Mouse (Mus musculus) brain, embryonic 14.5 days (tissue): ENCODE results near the gene Prkar1b. TPM values are rescaled to one million over a fixed set of nuclear protein-coding genes. Genes with fewer than 3 reads are reported as not detected.

Experiments
- DNase-seq: peaks from one replicate; pipeline ENCODE4 v3.0.0-alpha.2; 2011; ENCODE audit warnings: low read depth
- CTCF ChIP-seq: fragments of 200-500 bp; IDR thresholded peaks from 2 replicates; pipeline ENCODE4 v1.5.1; 2012; ENCODE audit warnings: inconsistent platforms, mild to moderate bottlenecking, moderate library complexity, borderline replicate concordance; ENCODE audit not compliant: insufficient read depth, insufficient read length; ENCODE audit errors: extremely low read depth
- POLR2A ChIP-seq: fragments of 200-500 bp; IDR thresholded peaks from 2 replicates; pipeline ENCODE4 v1.6.1; 2012; ENCODE audit warnings: mild to moderate bottlenecking, inconsistent platforms, borderline replicate concordance; ENCODE audit not compliant: poor library complexity, insufficient read depth, insufficient read length, severe bottlenecking; ENCODE audit errors: extremely low read depth
- polyA plus RNA-seq: library from polyadenylated mRNA; depleted of rRNA; stranded (reverse); fragments of >200 nt; gene quantifications from 2 replicates; pipeline ENCODE4 v1.2.3, GENCODE M21; 2012

The Prkar1b gene
- polyA plus RNA-seq, 1 experiment = 202 TPM

DNA sequence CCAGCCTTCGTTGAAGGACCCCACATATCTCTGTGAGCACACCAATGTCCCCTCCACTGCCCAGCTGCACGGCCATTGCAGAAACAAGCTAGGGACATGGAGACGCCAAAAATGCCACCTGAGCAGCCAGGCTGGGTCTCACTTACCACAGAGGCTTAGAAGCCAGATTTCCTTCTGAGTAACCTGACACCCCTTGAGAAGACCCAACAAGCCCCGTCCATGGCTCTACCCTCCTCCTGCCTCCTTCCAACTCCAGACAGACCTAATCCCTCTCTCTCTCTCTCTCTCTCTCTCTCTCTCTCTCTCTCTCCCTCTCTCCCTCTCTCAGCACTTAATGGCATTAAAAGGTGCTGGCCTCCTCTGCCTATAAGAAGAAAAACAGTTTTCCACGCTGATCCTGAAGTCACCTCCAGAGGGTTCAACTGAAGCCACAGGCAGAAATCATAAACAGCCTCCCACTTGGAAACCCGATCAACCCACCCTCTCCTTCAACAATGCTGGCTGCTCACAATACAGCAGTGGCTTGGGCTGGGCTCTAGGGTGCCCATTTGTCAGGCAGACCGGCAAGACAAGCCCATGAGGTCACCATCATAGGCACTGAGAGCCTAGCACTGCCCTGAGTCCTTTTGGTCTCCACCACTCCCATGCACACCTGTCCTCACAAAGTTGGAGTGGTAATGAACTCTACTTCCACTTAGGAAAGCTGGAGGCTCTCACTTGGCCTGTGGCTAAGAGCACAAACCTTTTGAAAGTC, 82.8 kb downstream of the Prkar1b start:
- DNase-seq = no peak

GRCm38 (mm10) chr5:139064611-139065010, 85.2 kb downstream of the Prkar1b start:
- DNase-seq = no peak

More for the DNA sequence above, 82.8 kb downstream of the Prkar1b start:
- TF ChIP-seq POLR2A (no peak), CTCF (no peak)

DNA sequence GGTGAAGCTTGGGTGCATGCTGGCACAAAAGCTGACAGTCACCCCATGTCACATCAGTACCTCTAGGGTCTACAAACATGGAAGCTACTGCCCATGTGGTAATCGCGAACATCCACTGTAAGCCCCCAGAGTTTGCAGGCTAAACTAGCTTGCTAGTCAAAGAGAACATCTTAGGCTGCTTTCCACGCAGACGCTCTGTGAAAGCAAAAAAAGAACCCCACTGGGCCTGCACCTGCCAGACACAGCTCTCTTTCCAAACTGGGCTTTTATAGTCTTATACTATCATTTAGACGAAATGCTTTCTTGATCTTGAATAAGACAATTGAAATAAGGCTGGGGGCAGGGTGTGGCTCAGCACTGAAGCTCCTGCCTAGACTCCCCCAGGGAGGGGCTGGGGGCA, 88.1 kb downstream of the Prkar1b start:
- TF ChIP-seq POLR2A = no peak
- TF ChIP-seq CTCF = no peak
- peak; percentile 19 for DNase-seq

More at GRCm38 (mm10) chr5:139064611-139065010, 85.2 kb downstream of the Prkar1b start:
- no peak for TF ChIP-seq POLR2A
- TF ChIP-seq CTCF = no peak

GRCm38 (mm10) chr5:139060460-139061051, 89.2 kb downstream of the Prkar1b start:
- no peak for TF ChIP-seq CTCF
- no peak for DNase-seq

GRCm38 (mm10) chr5:139053176-139053575, 96.6 kb downstream of the Prkar1b start:
- no peak for DNase-seq
- TF ChIP-seq POLR2A (no peak), CTCF (no peak)

GRCm38 (mm10) chr5:139051276-139051675, 98.5 kb downstream of the Prkar1b start:
- DNase-seq = peak; percentile 72

DNA sequence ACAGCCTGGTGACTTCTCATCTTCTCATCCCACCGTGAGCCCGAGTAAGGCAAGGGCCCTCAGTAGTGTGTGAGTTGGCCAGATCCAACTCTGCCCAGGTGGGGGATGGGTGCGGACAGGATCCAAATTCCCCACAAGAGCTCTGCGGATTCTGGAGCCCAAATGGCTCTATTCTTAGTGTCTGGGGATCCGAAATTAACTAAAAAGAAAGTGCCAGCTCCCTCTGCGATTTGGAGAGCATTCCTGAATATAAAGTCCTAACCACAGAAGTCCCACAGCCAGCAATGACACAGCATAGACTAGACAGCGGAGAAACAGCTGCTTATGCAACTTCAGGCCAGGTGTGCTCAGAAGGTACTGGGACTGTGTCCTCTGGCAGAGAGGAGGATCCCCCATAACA, 100.4 kb downstream of the Prkar1b start:
- no peak for DNase-seq
- no peak for TF ChIP-seq CTCF
- no peak for TF ChIP-seq POLR2A

More at GRCm38 (mm10) chr5:139051276-139051675, 98.5 kb downstream of the Prkar1b start:
- TF ChIP-seq CTCF (no peak), POLR2A (no peak)

- no peak for TF ChIP-seq POLR2A
- no peak for TF ChIP-seq CTCF
- DNase-seq = peak; percentile 53
Measured at GRCm38 (mm10) chr5:139047171-139047570, 102.6 kb downstream of the Prkar1b start.

DNA sequence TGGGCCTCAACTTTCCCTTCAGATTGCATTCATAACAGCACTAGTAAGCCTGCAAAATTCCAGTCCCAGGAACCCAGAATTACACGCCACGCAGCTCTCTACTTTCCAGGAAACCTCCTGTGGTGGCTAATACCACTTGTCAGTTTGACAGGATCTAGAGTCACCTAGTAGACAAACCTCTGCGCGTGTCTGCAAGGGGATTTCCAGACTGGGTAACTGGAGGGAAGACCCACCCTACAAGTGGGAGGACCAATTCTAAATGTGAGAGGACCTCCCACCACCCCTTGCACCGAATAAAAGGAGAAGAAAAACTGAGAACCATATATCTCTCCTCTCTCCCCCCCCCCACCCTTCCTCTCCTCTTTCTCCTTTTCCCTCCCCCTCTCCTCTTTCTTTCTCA, 103.2 kb downstream of the Prkar1b start:
- no peak for DNase-seq
- no peak for TF ChIP-seq POLR2A
- no peak for TF ChIP-seq CTCF

DNA sequence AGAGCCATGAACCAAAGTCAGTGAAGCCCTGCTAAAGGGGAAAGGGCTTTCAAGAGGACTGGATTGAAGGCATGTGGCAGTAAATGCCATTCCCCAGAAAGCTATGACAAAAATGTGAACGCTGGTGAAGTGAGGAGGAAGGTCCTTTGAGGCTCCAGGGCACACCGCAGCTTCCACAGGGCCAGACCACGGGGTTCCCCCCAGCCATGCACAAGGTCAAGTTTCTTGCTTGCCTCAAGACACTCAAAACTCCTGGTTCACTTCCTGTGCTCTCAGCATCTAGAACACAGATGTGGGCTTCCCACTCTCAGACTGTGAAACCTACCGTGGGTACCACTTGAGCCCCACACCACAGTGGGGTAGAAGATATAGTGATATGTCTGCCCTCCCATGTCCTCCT, 106.3 kb downstream of the Prkar1b start:
- no peak for DNase-seq
- TF ChIP-seq CTCF = no peak
- TF ChIP-seq POLR2A = no peak

- DNase-seq = no peak
Measured at GRCm38 (mm10) chr5:139042299-139042698, 107.5 kb downstream of the Prkar1b start.

DNA sequence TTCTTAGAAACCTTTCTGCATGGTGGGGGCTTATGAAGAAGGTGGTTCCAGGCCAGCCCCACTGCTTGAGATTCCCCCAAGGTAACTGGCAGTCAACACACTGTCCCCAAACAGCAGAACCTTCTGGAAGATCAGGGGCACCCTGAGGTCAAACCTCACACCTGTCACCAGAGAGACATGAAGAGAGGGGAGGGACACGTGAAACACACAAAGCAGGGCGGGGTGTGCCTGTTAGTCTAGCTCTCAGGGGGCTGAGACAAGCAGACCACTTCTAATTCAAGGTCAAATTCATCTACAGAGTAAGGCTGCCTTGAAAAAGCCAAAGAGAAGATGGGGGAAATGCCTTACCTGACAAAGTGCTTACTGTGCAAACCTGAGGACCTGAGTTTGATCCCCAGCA, 114.6 kb downstream of the Prkar1b start:
- TF ChIP-seq CTCF (no peak), POLR2A (no peak)
- DNase-seq = no peak

More at GRCm38 (mm10) chr5:139042299-139042698, 107.5 kb downstream of the Prkar1b start:
- TF ChIP-seq CTCF (no peak), POLR2A (no peak)

- peak; percentile 33 for DNase-seq
- TF ChIP-seq POLR2A (no peak), CTCF (no peak)
Measured at GRCm38 (mm10) chr5:139034746-139035145, 115.1 kb downstream of the Prkar1b start.
